Mouse (Mus musculus) leukemia stem cell, adult 10-12 weeks (primary cell): ENCODE data around the gene Ercc6l. TPM values are rescaled to one million over a fixed set of nuclear protein-coding genes. Genes with fewer than 3 reads are reported as not detected.

Source experiments
- polyA plus RNA-seq: library from polyadenylated mRNA; stranded (reverse); fragments of >175 nt; gene quantifications from 2 replicates; pipeline ENCODE4 v1.2.3, GENCODE M21; 2012; ENCODE audit warnings: low replicate concordance

Ercc6l gene
- 0.34 and 1.4 TPM in 2 replicates for polyA plus RNA-seq

DNA sequence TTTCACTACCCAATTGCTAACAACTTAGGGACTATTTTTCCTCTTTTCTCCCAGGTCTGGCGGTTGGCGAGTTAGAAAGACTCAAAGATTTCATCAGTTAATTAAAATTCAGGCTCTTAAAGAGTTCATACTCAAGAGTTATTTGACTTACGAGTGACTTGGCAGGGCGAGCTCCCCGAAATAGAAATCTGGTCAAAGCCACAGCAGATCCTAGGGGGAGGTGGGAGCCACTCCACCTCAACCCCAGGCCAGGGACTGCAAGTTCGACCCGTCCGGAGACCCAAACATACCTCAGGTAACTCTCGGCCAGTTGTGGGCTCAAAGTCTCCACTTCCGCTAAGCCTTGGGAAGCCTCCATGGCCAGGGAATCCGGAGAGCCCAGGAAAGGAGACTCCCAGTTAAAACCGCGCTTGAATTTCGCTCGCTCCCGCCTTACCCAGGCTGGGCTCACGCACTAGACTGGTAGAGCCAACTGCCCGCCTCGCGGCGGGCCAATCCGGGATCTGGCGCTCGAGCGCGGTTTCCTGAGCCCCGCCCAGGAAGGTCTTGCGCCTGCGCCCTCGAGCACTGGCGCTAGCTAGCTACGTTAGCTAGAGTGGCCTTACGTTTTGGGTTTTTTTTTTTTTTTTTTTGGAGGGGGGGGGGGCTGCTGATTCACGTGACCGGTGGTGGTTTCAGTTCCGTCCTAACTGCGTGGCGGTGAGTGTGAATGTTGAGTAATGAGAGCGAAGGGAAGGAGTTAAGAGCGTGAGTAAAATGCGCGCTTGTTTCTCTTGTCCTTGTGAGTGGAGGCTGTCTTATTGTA is at the start of gene Ercc6l:
Ercc6l (minus strand) TSS at position 474 of the 805 bp plus-strand sequence.

DNA sequence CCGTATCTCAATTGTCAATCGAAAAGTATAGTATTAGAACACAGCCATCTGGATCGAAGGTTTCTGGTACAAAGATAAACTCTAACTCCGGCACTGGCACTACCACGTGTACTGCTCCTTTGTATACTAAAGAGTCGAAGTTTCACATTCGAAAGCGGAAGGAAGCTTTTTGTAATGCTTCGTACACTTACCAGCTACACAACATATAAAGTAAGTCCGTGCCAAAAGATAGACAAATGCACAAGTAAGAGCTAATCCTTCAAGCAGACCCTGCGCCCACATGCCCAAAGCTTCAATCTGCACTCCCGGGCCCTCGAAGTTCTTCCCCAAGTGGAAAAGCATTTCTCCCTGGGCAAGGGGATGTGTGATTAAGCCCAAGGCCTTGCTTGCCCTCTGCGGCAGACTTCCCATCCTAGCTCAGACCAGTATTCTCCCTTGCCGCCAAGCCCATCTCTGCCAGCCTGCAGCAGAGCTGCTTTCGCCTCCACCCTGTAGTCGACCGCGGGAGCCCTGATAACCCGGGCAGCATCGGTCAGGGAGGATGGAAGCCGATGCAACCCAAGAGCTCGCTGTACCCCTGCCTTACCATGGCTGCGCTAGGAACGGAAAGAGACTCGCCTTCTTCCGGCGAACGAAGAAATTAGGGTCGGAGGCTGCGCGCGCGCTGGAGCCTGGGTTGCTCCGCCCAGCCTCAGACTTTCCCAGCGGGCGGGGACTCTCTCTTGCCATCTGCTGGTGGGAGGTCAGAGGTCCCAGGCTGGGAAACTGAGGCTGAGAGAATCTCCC is 32.0 kb upstream of the Ercc6l start, which contains the start of gene Rps4x:
Rps4x (minus strand) TSS at position 683 of the 786 bp plus-strand sequence.

DNA sequence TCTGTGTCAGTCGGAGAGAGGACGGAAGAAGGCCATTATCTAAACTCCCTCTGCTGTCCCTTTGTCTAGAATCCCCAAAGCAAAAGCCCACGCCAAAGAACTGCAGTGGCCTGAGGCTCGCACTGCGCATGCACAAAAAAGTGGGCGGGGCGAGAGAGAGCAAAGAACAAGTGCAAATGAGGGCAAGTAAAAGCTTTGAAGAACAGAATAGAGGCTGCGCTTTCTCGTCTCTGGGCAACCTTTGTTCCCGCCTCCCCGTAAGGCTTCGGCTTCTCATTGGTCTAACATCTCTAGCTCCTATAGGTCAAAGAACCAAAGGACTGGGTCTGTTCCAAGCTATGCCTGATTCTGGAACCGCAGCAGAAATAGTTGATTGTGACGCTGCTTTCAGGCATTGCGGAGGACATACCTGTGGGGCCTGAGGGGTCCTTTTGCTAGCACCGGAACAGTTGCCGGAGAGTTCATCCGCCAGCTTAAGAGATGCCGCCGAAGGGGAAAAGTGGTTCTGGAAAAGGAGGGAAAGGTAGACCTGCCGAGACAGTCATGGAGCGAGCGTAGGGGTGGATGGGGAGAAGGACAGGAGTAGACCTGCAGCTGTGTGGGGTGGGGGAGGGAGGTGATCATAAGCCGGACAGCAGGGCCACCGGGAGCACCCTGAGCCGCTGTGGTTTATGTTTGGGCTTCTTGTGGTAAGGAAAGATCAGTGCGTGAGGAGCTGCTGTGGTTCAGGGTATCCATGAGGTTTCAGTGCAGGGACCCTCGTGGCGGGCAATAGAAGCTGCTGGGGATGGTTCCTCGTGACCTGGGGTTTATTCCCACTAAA is 37.6 kb downstream of the Ercc6l start, which contains the start of gene Pin4:
Pin4 (plus strand) TSS at position 406 of the 823 bp plus-strand sequence.

Other genes with a start within 250 kb of the Ercc6l start
- 2.2 and 2.4 TPM in 2 replicates for gene Rtl5, start 85.8 kb downstream of the Ercc6l start, polyA plus RNA-seq
- 0.89 TPM in 1 of 2 replicates, not detected in the other for gene Pin4, start 37.6 kb downstream of the Ercc6l start, polyA plus RNA-seq
- gene Rps4x, start 32.3 kb upstream of the Ercc6l start, polyA plus RNA-seq = 20.6 and 80.1 TPM in 2 replicates
- gene Cited1, start 95.1 kb upstream of the Ercc6l start, polyA plus RNA-seq = 0.47 and 0.53 TPM in 2 replicates